Mouse (Mus musculus): ENCODE results near the gene AI837181.

AI837181 gene

DNA sequence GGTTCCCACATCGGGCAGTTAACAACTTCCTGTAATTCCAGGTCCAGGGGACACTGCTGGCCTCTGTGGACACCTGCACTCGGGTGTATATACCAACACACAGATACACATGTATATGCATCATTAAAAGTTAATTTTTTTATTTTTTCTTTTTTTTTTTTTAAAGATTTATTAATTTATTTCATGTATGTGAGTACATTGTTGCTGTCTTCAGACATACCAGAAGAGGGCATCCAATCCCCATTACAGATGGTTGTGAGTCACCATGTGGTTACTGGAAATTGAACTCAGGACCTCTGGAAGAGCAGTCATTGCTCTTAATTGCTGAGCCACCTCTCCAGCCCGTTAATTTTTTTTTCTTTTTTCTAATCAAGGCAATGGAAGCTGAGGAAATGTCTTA is 47.9 kb downstream of the AI837181 start:
- DNase-seq (ENCODE audit: low spot score) = no peak

DNA sequence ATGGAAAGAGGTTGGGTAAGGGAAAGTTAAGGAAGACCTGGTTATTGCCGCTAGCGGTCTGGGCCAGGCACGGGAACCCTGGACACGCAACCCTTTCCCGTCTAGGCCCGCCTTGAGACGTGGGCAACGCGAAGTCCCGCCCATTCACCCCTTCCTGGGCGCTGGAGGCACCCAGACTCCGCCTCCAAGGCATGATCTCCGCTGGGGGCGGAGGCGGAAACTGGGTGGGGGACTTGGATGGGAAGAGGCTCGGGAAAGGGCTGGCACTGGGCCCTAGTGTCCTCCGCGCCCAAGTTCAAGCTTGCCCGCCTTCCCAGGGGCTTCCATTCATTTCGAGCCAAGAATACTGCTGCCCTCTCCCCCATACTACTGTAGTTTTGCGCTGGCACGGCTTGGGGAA is 48.8 kb downstream of the AI837181 start, which contains the start of gene Efemp2:
TSS of gene Efemp2 (plus strand) at position 235 of the 400 bp plus-strand sequence.
- DNase-seq (ENCODE audit: low spot score) = peak; percentile 89

DNA sequence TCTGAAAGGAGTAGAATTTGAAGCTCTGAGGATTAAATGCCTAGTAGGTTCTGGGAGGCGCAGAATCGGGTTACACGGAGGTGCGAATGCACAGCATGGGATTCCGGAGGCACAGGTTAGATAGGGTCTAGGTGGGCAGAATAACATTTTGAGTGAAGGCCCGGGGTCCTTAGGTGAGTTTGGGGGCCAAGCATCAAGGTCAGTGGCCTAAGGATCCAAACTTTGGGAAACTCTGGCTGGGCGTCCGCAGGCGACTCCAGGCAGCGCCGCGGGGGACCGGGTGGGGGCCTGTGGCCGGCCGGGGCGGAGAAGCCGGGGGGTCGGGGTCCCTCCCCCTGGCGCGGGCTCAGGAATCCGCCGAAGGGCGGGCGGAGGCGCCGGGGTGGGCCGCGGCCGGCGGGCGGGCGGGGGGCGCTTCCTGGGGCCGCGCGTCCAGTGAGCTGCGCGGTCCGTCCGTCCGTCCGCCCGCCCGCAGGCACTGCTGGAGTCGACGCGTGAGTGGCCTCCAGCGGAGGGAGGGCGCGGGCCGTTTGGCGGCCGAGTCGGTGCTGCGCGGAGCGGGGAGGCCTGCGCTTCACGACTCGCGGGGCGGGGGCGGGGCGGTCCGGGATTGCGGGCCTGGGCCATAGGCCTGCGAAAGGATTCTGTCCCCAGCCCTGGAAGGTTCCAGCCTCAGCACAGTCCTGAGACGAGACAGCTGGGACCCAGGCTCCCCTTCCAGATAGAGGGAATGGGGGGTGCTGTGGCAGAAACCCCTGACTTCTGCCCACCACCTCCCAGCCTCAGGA is 49.5 kb downstream of the AI837181 start:
- peak; percentile 49 for DNase-seq (ENCODE audit: low spot score)

DNA sequence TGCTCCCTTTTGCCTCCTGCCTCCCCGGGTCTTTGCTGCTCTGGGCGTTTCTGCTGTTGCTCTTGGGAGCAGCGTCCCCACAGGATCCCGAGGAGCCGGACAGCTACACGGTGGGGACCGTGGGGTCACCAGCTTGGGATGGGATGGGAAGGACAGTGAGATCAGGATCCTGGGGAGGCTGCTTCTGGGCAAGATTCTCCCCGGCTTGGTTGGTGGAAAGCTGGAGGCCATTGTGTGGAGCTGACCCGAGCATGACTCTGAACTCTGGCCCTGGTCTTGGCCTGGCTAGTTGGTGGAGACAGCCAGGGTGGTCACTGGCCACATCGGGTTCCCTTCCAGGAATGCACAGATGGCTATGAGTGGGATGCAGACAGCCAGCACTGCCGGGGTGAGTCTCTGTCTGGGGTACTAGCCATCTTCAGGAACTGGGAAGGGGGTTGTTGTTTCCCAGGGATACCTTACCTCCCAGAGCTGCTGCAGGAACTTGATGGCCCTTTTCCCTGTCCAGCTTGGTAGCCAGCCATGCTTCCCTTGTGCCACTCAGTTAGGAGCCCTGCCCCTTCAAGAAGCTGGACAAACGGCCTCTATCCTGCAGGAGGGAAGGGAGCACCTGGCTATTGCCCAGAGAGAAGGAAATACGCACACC is 50.2 kb downstream of the AI837181 start:
- peak; percentile 36 for DNase-seq (ENCODE audit: low spot score)

Data from embryo, embryonic 10.5 days (tissue).